Mouse (Mus musculus) forebrain, embryonic 13.5 days (tissue): ENCODE measurements around the gene Hsd17b3. TPM values are rescaled to one million over a fixed set of nuclear protein-coding genes. Genes with fewer than 3 reads are reported as not detected.

ENCODE experiments used
- ATAC-seq: fragments of 200-750 bp; cut with Nextera tagmentation; 2 replicates; pipeline ENCODE4 v1.8.0; 2017
- H3K27ac ChIP-seq: fragments of 300-500 bp; sonication (generic); 2 replicates; pipeline ENCODE4 v1.5.1; 2015; ENCODE audit warnings: inconsistent platforms, mild to moderate bottlenecking, moderate library complexity
- H3K27me3 ChIP-seq: fragments of 300-500 bp; sonication (generic); 2 replicates; pipeline ENCODE4 v1.6.1; 2015; ENCODE audit warnings: mild to moderate bottlenecking, inconsistent platforms
- H3K36me3 ChIP-seq: fragments of 300-500 bp; sonication (generic); 2 replicates; pipeline ENCODE4 v1.6.1; 2015; ENCODE audit warnings: mild to moderate bottlenecking, inconsistent platforms; ENCODE audit not compliant: poor library complexity, severe bottlenecking
- H3K4me1 ChIP-seq: fragments of 300-500 bp; sonication (generic); 2 replicates; pipeline ENCODE4 v1.6.1; 2015; ENCODE audit warnings: inconsistent platforms
- H3K4me2 ChIP-seq: fragments of 300-500 bp; sonication (generic); 2 replicates; pipeline ENCODE4 v1.6.1; 2015; ENCODE audit warnings: inconsistent platforms, mild to moderate bottlenecking, moderate library complexity
- H3K4me3 ChIP-seq: fragments of 300-500 bp; sonication (generic); 2 replicates; pipeline ENCODE4 v1.5.1; 2015; ENCODE audit warnings: mild to moderate bottlenecking, inconsistent platforms
- H3K9ac ChIP-seq: fragments of 300-500 bp; sonication (generic); 2 replicates; pipeline ENCODE4 v1.6.1; 2015; ENCODE audit warnings: mild to moderate bottlenecking, inconsistent platforms
- H3K9me3 ChIP-seq: fragments of 300-500 bp; sonication (generic); replicated peaks from 2 replicates; pipeline ENCODE4 v1.6.1; 2016; ENCODE audit warnings: inconsistent platforms
- WGBS: fragments of 180-500 bp; shearing (Covaris S2); methylation state at CpG from one replicate; pipeline ENCODE4 v1.1.7; 2015; 5-methylcytosine and 5-hydroxymethylcytosine counted together
- polyA plus RNA-seq: library from polyadenylated mRNA; unstranded; fragments of >200 nt; fragmentation: Nextera tagmentation; extraction: Ambion mirVana; gene quantifications from 2 replicates; pipeline ENCODE4 v1.2.1, GENCODE M21; 2015

Hsd17b3 gene
- not detected in 2 replicates for polyA plus RNA-seq

GRCm38 (mm10) chr13:64089130-64089529 is at the start of gene Hsd17b3:
TSS of gene Hsd17b3 (minus strand) at chr13:64089230.
- H3K4me2 ChIP-seq, result no peak within 1 kb of the TSS
- no peak within 1 kb of the TSS for H3K9ac ChIP-seq
- H3K9me3 ChIP-seq, result no peaks in the 10 kb centered on the region
- H3K36me3 ChIP-seq, result no peaks in the 10 kb centered on the region
- no peak for ATAC-seq
- H3K4me1 ChIP-seq, result no peaks in the 10 kb centered on the region
- H3K4me3 ChIP-seq, result no peak within 1 kb of the TSS
- no peak within 1 kb of the TSS for H3K27ac ChIP-seq
- 87% methylated on average over 4 of the region's 4 CpGs for WGBS
- H3K27me3 ChIP-seq, result no peaks in the 10 kb centered on the region

GRCm38 (mm10) chr13:64129616-64130375 is 40.8 kb upstream of the Hsd17b3 start:
- peak; percentile 71 for ATAC-seq
- Histone ChIP-seq H3K27ac (no peak overlapping the region), H3K4me3 (peak overlapping the region; percentile 46), H3K4me1 (peaks cover 5% of the 10 kb centered on the region; the same call in 1 of the 2 replicates), H3K36me3 (peaks cover 14% of the 10 kb centered on the region), H3K4me2 (peak overlapping the region; percentile 78), H3K27me3 (no peaks in the 10 kb centered on the region), H3K9me3 (no peaks in the 10 kb centered on the region), H3K9ac (peak overlapping the region; percentile 61)
- 45% methylated on average over 15 of the region's 15 CpGs for WGBS

- Histone ChIP-seq H3K9me3 (no peaks in the 10 kb centered on the region), H3K36me3 (peaks cover 10% of the 10 kb centered on the region), H3K4me2 (peak within 1 kb of the TSS; percentile 78), H3K27ac (no peak within 1 kb of the TSS), H3K4me3 (peak within 1 kb of the TSS; percentile 46), H3K27me3 (no peaks in the 10 kb centered on the region), H3K9ac (peak within 1 kb of the TSS; percentile 61), H3K4me1 (peaks cover 5% of the 10 kb centered on the region; the same call in 1 of the 2 replicates)
- 14% methylated on average over 31 of the region's 44 CpGs for WGBS
- peak; percentile 78 for ATAC-seq
Observed at GRCm38 (mm10) chr13:64128858-64129615, 40.0 kb upstream of the Hsd17b3 start, which contains the start of gene Slc35d2. TSS of gene Slc35d2 (minus strand) at chr13:64129368.

- no peak overlapping the region for H3K4me3 ChIP-seq
- no peaks in the 10 kb centered on the region for H3K27me3 ChIP-seq
- H3K9me3 ChIP-seq, result 0 out of 2 replicates have a peak, but pooled peaks cover 3% of the 10 kb centered on the region
- H3K36me3 ChIP-seq, result no peaks in the 10 kb centered on the region
- H3K4me2 ChIP-seq, result no peak overlapping the region
- H3K27ac ChIP-seq, result no peak overlapping the region
- no peak for ATAC-seq
- H3K9ac ChIP-seq, result no peak overlapping the region
- H3K4me1 ChIP-seq, result peaks cover 5% of the 10 kb centered on the region; the same call in 1 of the 2 replicates
- 52% methylated on average over 4 of the region's 4 CpGs for WGBS
Observed at GRCm38 (mm10) chr13:64126316-64126715, 37.3 kb upstream of the Hsd17b3 start.

GRCm38 (mm10) chr13:64124886-64125285 is 35.9 kb upstream of the Hsd17b3 start:
- no peaks in the 10 kb centered on the region for H3K36me3 ChIP-seq
- no peak overlapping the region for H3K9ac ChIP-seq
- H3K4me1 ChIP-seq, result peaks cover 5% of the 10 kb centered on the region; the same call in 1 of the 2 replicates
- H3K4me2 ChIP-seq, result no peak overlapping the region
- WGBS, result 78% methylated on average over 6 of the region's 6 CpGs
- no peak overlapping the region for H3K4me3 ChIP-seq
- no peak for ATAC-seq
- H3K27me3 ChIP-seq, result no peaks in the 10 kb centered on the region
- 0 out of 2 replicates have a peak, but pooled peaks cover 3% of the 10 kb centered on the region for H3K9me3 ChIP-seq
- no peak overlapping the region for H3K27ac ChIP-seq

GRCm38 (mm10) chr13:64123491-64124188 is 34.6 kb upstream of the Hsd17b3 start:
- Histone ChIP-seq H3K4me1 (no peaks in the 10 kb centered on the region), H3K4me2 (no peak overlapping the region), H3K27me3 (no peaks in the 10 kb centered on the region), H3K9ac (no peak overlapping the region), H3K36me3 (no peaks in the 10 kb centered on the region), H3K9me3 (0 out of 2 replicates have a peak, but pooled peaks cover 3% of the 10 kb centered on the region), H3K27ac (no peak overlapping the region), H3K4me3 (no peak overlapping the region)
- no peak for ATAC-seq
- WGBS, result 26% methylated on average over 6 of the region's 6 CpGs

- Histone ChIP-seq H3K9ac (no peak overlapping the region), H3K27me3 (no peaks in the 10 kb centered on the region), H3K36me3 (no peaks in the 10 kb centered on the region), H3K27ac (no peak overlapping the region), H3K4me2 (no peak overlapping the region), H3K4me1 (no peaks in the 10 kb centered on the region), H3K9me3 (0 out of 2 replicates have a peak, but pooled peaks cover 3% of the 10 kb centered on the region), H3K4me3 (no peak overlapping the region)
- no peak for ATAC-seq
- WGBS, result 70% methylated on average over 4 of the region's 4 CpGs
Observed at GRCm38 (mm10) chr13:64120760-64121159, 31.7 kb upstream of the Hsd17b3 start.

GRCm38 (mm10) chr13:64117442-64117841 is 28.4 kb upstream of the Hsd17b3 start:
- ATAC-seq, result no peak
- no peaks in the 10 kb centered on the region for H3K27me3 ChIP-seq
- no peak overlapping the region for H3K4me2 ChIP-seq
- H3K4me3 ChIP-seq, result no peak overlapping the region
- no peaks in the 10 kb centered on the region for H3K36me3 ChIP-seq
- no peak overlapping the region for H3K9ac ChIP-seq
- no peaks in the 10 kb centered on the region for H3K4me1 ChIP-seq
- no peak overlapping the region for H3K27ac ChIP-seq
- WGBS, result 57% methylated on average over 2 of the region's 2 CpGs
- H3K9me3 ChIP-seq, result no peaks in the 10 kb centered on the region

GRCm38 (mm10) chr13:64110421-64110820 is 21.4 kb upstream of the Hsd17b3 start:
- Histone ChIP-seq H3K9ac (no peak overlapping the region), H3K36me3 (no peaks in the 10 kb centered on the region), H3K4me1 (peaks cover 19% of the 10 kb centered on the region), H3K9me3 (no peaks in the 10 kb centered on the region), H3K27me3 (peaks cover 3% of the 10 kb centered on the region; the same call in 1 of the 2 replicates), H3K4me2 (no peak overlapping the region), H3K4me3 (no peak overlapping the region), H3K27ac (no peak overlapping the region)
- WGBS, result 79% methylated on average over 1 of the region's 1 CpGs
- ATAC-seq, result no peak

GRCm38 (mm10) chr13:64108381-64108850 is 19.4 kb upstream of the Hsd17b3 start:
- H3K36me3 ChIP-seq, result no peaks in the 10 kb centered on the region
- ATAC-seq, result no peak
- H3K4me1 ChIP-seq, result peaks cover 19% of the 10 kb centered on the region
- H3K9ac ChIP-seq, result no peak overlapping the region
- no peak overlapping the region for H3K27ac ChIP-seq
- 40% methylated on average over 5 of the region's 5 CpGs for WGBS
- no peaks in the 10 kb centered on the region for H3K9me3 ChIP-seq
- H3K27me3 ChIP-seq, result peaks cover 15% of the 10 kb centered on the region
- H3K4me3 ChIP-seq, result no peak overlapping the region
- no peak overlapping the region for H3K4me2 ChIP-seq

- Histone ChIP-seq H3K9ac (no peak overlapping the region), H3K4me1 (peaks cover 19% of the 10 kb centered on the region), H3K4me2 (peak overlapping the region; percentile 15; the same call in 1 of the 2 replicates), H3K27ac (no peak overlapping the region), H3K36me3 (no peaks in the 10 kb centered on the region), H3K27me3 (peaks cover 15% of the 10 kb centered on the region), H3K4me3 (no peak overlapping the region), H3K9me3 (no peaks in the 10 kb centered on the region)
- 24% methylated on average over 8 of the region's 8 CpGs for WGBS
- peak; percentile 45; the same call in 1 of the 2 replicates for ATAC-seq
Observed at GRCm38 (mm10) chr13:64107535-64107934, 18.5 kb upstream of the Hsd17b3 start.
